Mouse (Mus musculus) spleen, postnatal 10 days (tissue): ENCODE data around the gene Gdf1.

ENCODE experiments used
- DNase-seq, 2 experiments: peaks; one replicate each; pipeline ENCODE4 v3.0.0; 2021 to 2022; ENCODE audit warnings: low spot score in 2 of 2

Gene Gdf1

GRCm38 (mm10) chr8:70360769-70361168 lies 31.2 kb downstream of the Gdf1 start:
- peak in 1 of 2 experiments; percentile 55 for DNase-seq

GRCm38 (mm10) chr8:70361484-70362032 lies 31.9 kb downstream of the Gdf1 start:
- no peak for DNase-seq

- no peak for DNase-seq
Observed at GRCm38 (mm10) chr8:70364066-70364465, 34.4 kb downstream of the Gdf1 start.

- no peak for DNase-seq
Observed at GRCm38 (mm10) chr8:70366588-70366987, 37.0 kb downstream of the Gdf1 start.

- DNase-seq: no peak
Observed at GRCm38 (mm10) chr8:70370476-70370875, 40.9 kb downstream of the Gdf1 start.

- no peak for DNase-seq
Observed at GRCm38 (mm10) chr8:70371951-70372350, 42.3 kb downstream of the Gdf1 start.

GRCm38 (mm10) chr8:70373397-70374317 lies 44.0 kb downstream of the Gdf1 start, which contains the start of gene Comp:
Comp (plus strand) TSS chr8:70373558.
- DNase-seq: no peak

GRCm38 (mm10) chr8:70374318-70374927 lies 44.8 kb downstream of the Gdf1 start:
- peak; percentile 60 to 81 for DNase-seq

- peak in 1 of 2 experiments; percentile 42 for DNase-seq
Observed at GRCm38 (mm10) chr8:70375212-70375859, 45.7 kb downstream of the Gdf1 start.

- peak in 1 of 2 experiments; percentile 40 for DNase-seq
Observed at GRCm38 (mm10) chr8:70376275-70376741, 46.7 kb downstream of the Gdf1 start.

- DNase-seq: no peak
Observed at GRCm38 (mm10) chr8:70377049-70377448, 47.4 kb downstream of the Gdf1 start.

- no peak for DNase-seq
Observed at GRCm38 (mm10) chr8:70380069-70380468, 50.5 kb downstream of the Gdf1 start.
